Mouse (Mus musculus): ENCODE results near the gene Rufy3.
A peak's percentile ranks its signal among the peaks of the same experiment; 100 is the strongest.

The Rufy3 gene

GRCm38 (mm10) chr5:88629987-88630386, 65.1 kb downstream of the Rufy3 start:
- no peak for DNase-seq

- DNase-seq, result no peak
These were observed 66.0 kb downstream of the Rufy3 start for GRCm38 (mm10) chr5:88630883-88631282.

GRCm38 (mm10) chr5:88631545-88631944, 66.7 kb downstream of the Rufy3 start:
- DNase-seq, result no peak

- no peak for DNase-seq
These were observed 67.6 kb downstream of the Rufy3 start for GRCm38 (mm10) chr5:88632463-88632862.

- DNase-seq, result no peak
These were observed 69.2 kb downstream of the Rufy3 start for GRCm38 (mm10) chr5:88634076-88634475.

- DNase-seq, result no peak
These were observed 77.9 kb downstream of the Rufy3 start for GRCm38 (mm10) chr5:88642786-88643185.

- DNase-seq, result no peak
These were observed 78.7 kb downstream of the Rufy3 start for GRCm38 (mm10) chr5:88643491-88643890.

- DNase-seq, result no peak
These were observed 80.1 kb downstream of the Rufy3 start for GRCm38 (mm10) chr5:88644901-88645300.

- no peak for DNase-seq
These were observed 80.6 kb downstream of the Rufy3 start for GRCm38 (mm10) chr5:88645405-88645804.

GRCm38 (mm10) chr5:88649250-88650173, 84.7 kb downstream of the Rufy3 start:
- no peak for DNase-seq

- no peak for DNase-seq
These were observed 87.7 kb downstream of the Rufy3 start for GRCm38 (mm10) chr5:88652589-88652988.

GRCm38 (mm10) chr5:88657868-88658267, 93.0 kb downstream of the Rufy3 start:
- no peak for DNase-seq

- DNase-seq, result no peak
These were observed 98.3 kb downstream of the Rufy3 start for GRCm38 (mm10) chr5:88663151-88663550.

GRCm38 (mm10) chr5:88663875-88664274, 99.0 kb downstream of the Rufy3 start:
- DNase-seq, result no peak

- DNase-seq, result no peak
These were observed 110.0 kb downstream of the Rufy3 start for GRCm38 (mm10) chr5:88674703-88675442.

GRCm38 (mm10) chr5:88675443-88676387, 110.9 kb downstream of the Rufy3 start, which contains the start of gene Grsf1:
Gene Grsf1, minus strand, starts transcription at chr5:88676171.
- peak; percentile 91 for DNase-seq

GRCm38 (mm10) chr5:88678929-88679328, 114.1 kb downstream of the Rufy3 start:
- no peak for DNase-seq

GRCm38 (mm10) chr5:88679341-88679740, 114.5 kb downstream of the Rufy3 start:
- DNase-seq, result no peak

GRCm38 (mm10) chr5:88680567-88680966, 115.7 kb downstream of the Rufy3 start:
- DNase-seq, result no peak

GRCm38 (mm10) chr5:88683706-88684105, 118.9 kb downstream of the Rufy3 start:
- no peak for DNase-seq

GRCm38 (mm10) chr5:88684226-88684625, 119.4 kb downstream of the Rufy3 start:
- no peak for DNase-seq

- DNase-seq, result no peak
These were observed 120.5 kb downstream of the Rufy3 start for GRCm38 (mm10) chr5:88685306-88685705.
